Mouse (Mus musculus): ENCODE results near the gene Inpp5a. TPM values are rescaled to one million over a fixed set of nuclear protein-coding genes. Genes with fewer than 3 reads are reported as not detected.
"Not testable (repeated sequence)": the region's sequence is repeated elsewhere in the genome, so short reads cannot be mapped to it uniquely, and the experiment has no call there.

The Inpp5a gene
- polyA plus RNA-seq, 1 experiment, result 42.7 TPM

DNA sequence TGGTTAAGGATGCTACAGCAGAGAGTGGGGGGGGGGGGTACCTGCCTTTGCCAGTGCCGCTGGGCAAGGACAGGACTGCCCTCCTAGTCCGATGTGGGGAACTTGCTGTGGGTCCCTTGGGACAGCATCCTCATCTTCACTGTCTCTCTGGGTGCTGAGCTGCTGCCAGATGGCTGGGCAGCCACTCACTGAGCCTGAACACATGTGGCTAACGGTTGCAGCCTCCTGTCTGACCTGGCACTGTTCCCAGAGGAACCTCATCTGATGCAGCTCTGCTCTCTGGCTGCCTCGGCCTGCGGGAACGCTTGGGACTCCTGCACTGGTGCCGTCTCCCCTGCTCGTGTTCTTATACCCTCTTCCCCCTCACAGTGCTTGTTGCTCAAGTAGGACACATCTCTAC is 8.6 kb downstream of the Inpp5a start:
- DNase-seq (ENCODE audit: low read depth, low spot score), result no peak
- 26% methylated on average over 8 of the region's 8 CpGs for WGBS

GRCm38 (mm10) chr7:139398111-139398510 is 9.2 kb downstream of the Inpp5a start:
- no peak for DNase-seq (ENCODE audit: low read depth, low spot score)
- WGBS, result 30% methylated on average over 5 of the region's 5 CpGs

GRCm38 (mm10) chr7:139398530-139399021 is 9.7 kb downstream of the Inpp5a start:
- WGBS, result 24% methylated on average over 6 of the region's 6 CpGs
- peak; percentile 55 for DNase-seq (ENCODE audit: low read depth, low spot score)

GRCm38 (mm10) chr7:139399572-139399971 is 10.7 kb downstream of the Inpp5a start:
- WGBS, result 36% methylated on average over 4 of the region's 4 CpGs
- DNase-seq (ENCODE audit: low read depth, low spot score), result no peak

- 53% methylated on average over 11 of the region's 11 CpGs for WGBS
- no peak for DNase-seq (ENCODE audit: low read depth, low spot score)
Measured at GRCm38 (mm10) chr7:139399977-139400685, 11.2 kb downstream of the Inpp5a start.

- DNase-seq (ENCODE audit: low read depth, low spot score), result no peak
- WGBS, result 83% methylated on average over 3 of the region's 3 CpGs
Measured at GRCm38 (mm10) chr7:139400926-139401325, 12.0 kb downstream of the Inpp5a start.

GRCm38 (mm10) chr7:139401791-139402190 is 12.9 kb downstream of the Inpp5a start:
- WGBS, result 42% methylated on average over 8 of the region's 8 CpGs
- DNase-seq (ENCODE audit: low read depth, low spot score), result no peak

DNA sequence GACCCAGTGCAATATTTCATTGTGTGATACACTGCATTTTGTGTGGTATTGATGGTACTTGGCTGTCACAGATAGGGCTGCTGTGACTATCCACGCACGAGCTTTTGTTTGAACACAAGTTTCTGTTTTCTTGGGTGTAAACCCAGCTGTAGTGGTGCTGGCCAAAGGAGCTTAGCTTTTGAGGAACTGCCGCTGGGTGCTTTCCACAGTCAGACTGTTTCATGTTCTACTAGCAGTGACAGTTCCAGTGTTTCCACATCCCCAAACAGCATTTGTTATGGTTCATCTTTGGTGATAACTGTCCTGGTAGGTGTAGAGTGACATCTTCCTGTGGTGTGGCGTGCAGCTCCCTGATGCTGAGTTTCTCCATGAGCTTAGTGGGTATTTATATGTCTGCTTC is 13.8 kb downstream of the Inpp5a start:
- no peak for DNase-seq (ENCODE audit: low read depth, low spot score)
- 69% methylated on average over 4 of the region's 4 CpGs for WGBS

GRCm38 (mm10) chr7:139406581-139406980 is 17.7 kb downstream of the Inpp5a start:
- WGBS, result 74% methylated on average over 2 of the region's 2 CpGs
- no peak for DNase-seq (ENCODE audit: low read depth, low spot score)

- no peak for DNase-seq (ENCODE audit: low read depth, low spot score)
Measured at GRCm38 (mm10) chr7:139407966-139408365, 19.1 kb downstream of the Inpp5a start.

DNA sequence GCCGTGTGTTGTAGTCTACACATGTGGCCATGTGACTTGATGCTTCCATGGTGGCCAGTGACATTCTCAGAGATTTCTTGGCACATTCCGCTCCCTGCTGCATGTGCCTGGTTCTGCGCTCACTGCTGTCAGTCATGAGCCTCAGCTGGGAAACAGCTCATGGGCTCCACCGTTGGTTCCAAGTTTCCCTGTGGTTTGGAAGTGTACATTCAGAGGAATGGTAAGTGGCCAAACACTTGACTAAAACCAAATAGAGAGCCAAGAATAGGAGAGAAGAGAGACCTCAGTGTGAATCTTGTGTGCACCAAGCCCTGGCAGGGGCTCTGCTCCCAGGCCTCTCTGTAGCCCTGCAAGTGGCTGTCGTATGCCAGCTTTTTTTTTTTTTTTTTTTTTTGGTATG is 21.0 kb downstream of the Inpp5a start:
- WGBS, result 80% methylated on average over 5 of the region's 5 CpGs
- DNase-seq (ENCODE audit: low read depth, low spot score), result no peak

DNA sequence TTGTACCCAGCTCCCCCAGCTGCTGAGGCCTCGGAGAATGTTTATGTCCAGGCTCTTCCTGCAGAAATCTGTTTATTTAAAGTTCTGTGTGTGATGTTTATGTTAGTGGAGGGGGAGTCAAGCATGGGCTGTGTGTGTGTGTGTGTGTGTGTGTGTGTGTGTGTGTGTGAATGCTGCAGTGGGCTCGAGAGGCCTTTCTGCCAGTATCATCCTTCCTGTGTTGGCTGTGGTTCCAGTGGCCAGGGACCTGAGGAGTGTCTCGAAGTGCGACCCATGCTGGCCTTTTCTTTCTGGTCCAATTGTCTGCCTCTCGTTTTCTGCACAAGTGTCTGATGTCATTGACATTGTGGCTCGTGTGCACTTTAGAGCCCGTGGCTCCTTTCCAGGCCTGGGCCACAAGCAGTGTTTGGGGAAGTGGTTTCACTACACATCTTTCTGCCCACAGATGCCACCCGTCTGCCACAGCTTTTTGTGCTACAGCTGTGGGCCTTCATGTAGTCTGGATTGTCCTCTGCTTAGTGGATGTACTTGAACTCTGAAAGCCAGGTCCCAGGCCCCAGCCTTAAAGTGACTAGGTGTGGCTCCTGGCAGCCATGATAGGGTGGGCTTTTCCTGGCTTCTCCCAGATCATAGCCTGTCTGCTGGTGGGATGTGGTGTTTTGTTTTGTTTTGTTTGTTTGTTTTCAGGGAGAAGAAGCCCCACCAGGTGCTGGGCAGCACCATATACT is 23.5 kb downstream of the Inpp5a start:
- WGBS, result 32% methylated on average over 8 of the region's 8 CpGs
- no peak for DNase-seq (ENCODE audit: low read depth, low spot score)

GRCm38 (mm10) chr7:139413400-139413799 is 24.5 kb downstream of the Inpp5a start:
- DNase-seq (ENCODE audit: low read depth, low spot score), result no peak
- WGBS, result 27% methylated on average over 3 of the region's 3 CpGs

DNA sequence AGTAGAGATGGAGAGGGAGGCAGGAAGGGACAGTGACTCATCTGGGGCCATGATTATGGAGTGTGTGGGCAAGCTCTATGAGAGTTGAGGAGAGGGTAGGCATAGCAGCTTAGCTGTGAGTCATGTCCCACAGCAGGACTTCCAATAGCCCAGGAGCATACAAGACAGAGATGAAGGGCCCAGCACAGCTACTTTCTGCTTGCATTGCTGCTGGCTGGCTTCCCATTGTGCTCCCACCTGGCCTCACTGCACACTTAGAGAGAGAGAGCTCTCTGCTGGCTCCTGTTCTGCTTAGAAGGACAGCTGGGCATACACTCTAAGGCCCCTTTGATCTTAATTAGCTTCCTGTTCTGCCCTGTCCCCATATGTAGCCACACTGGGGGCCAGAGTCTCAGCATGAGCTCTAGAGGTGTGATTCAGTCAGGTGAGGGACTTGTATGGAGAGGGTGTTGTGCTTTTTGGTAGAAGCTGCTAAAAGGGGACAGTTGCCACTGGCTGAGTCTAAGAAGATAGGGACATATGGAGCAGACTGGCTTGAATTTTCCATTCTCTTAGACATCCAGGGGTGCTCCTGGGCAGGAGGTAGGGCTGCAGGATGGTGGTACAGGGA is 26.8 kb downstream of the Inpp5a start:
- DNase-seq (ENCODE audit: low read depth, low spot score), result no peak

- no peak for DNase-seq (ENCODE audit: low read depth, low spot score)
- 87% methylated on average over 1 of the region's 1 CpGs for WGBS
Measured at GRCm38 (mm10) chr7:139418371-139418770, 29.5 kb downstream of the Inpp5a start.

- 95% methylated on average over 6 of the region's 6 CpGs for WGBS
- DNase-seq (ENCODE audit: low read depth, low spot score), result no peak
Measured at GRCm38 (mm10) chr7:139422827-139423226, 33.9 kb downstream of the Inpp5a start.

DNA sequence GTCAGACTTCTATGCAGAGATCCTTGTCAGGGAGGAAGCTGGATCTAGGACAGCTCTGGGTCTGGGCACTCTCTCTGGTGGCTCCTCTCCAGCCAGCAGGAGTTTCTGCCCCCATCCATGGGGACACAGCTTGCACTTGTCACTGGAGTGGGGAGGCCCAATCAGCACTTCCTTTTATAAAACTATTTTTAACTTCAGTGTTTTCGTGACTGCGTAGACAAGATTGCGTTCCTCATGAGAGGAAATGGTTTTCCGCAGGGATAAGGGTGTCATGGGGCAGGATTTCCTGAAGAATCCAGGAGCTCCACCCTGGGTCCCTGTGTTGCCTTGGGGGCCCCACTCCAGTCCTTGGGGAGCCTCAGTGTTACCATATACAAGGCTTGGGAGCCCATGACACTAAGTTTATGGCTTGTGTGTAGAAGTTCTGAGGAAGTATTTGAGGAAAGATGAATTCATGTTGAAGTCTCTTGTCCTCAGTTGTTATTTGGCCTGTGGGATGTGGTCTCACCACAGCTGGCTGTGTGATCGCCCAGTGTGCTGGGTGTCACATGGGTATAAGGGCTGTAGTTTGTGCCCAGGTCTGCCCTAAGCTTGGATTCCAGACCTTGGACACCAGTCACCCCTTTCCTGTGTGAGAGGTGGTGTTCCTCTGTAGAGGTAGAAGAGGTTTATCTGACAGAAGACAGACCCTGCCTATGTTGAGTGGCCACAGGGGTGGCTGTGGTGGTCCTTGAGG is 45.4 kb downstream of the Inpp5a start:
- DNase-seq (ENCODE audit: low read depth, low spot score), result no peak
- 70% methylated on average over 5 of the region's 5 CpGs for WGBS

GRCm38 (mm10) chr7:139434931-139435330 is 46.0 kb downstream of the Inpp5a start:
- 78% methylated on average over 2 of the region's 2 CpGs for WGBS
- not testable (repeated sequence) for DNase-seq (ENCODE audit: low read depth, low spot score)

- DNase-seq (ENCODE audit: low read depth, low spot score), result no peak
Measured at GRCm38 (mm10) chr7:139435749-139436148, 46.8 kb downstream of the Inpp5a start.

- WGBS, result 80% methylated on average over 7 of the region's 7 CpGs
- no peak for DNase-seq (ENCODE audit: low read depth, low spot score)
Measured at GRCm38 (mm10) chr7:139436951-139437350, 48.0 kb downstream of the Inpp5a start.

Data from large intestine, adult 2 months (tissue).